Mouse (Mus musculus): Measurements from ENCODE around the gene Bdkrb1.
A peak's percentile ranks its signal among the peaks of the same experiment; 100 is the strongest.

- TF ChIP-seq CTCF (IDR thresholded peaks at IDR 0.05; ENCODE audit: low read depth, low read length) (peak; percentile 81), GATA1 (IDR thresholded peaks at IDR 0.05; ENCODE audit: borderline replicate concordance, low read length) (no peak), TAL1 (conservative IDR thresholded peaks at IDR 0.05; ENCODE audit: low read depth, low read length) (no peak)
Measured at GRCm38 (mm10) chr12:105584851-105585250, 18.0 kb upstream of the Bdkrb1 start.
